Mouse (Mus musculus): ENCODE results near the gene Lmo2.

DNA sequence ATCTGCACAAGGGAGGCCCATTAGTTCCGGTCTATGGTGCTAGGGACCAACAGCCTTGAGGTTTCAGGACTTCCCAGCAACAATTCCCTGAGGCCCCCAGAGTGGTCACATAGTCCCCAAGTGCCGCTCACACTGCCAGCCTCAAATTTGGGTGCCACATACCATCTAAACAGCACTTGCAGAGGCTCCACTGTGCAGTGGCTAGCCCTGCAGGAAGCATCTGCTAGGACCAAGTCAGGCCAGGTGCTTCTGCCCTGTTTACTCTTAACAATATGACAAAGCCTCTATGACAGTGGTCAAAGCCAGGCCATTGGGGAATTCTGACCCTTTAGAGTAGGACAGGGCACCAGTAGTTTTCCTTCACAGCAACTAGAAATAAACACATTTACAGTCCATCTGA is 21.1 kb upstream of the Lmo2 start:
- TF ChIP-seq CTCF (IDR thresholded peaks at IDR 0.05; ENCODE audit: borderline replicate concordance, insufficient read depth, low read depth, low read length) (no peak), POLR2A (IDR thresholded peaks at IDR 0.05; ENCODE audit: borderline replicate concordance, insufficient read depth, low read length) (no peak)
